Mouse (Mus musculus) kidney, adult 18-20 months (tissue): ENCODE measurements at regions not wholly inside any gene's neighbourhood (a gene's known extent, or its start where the extent isn't known, plus 50 kb on each side); places are given as distances from the start of the nearest gene placed in this dataset.

Source experiments
- DNase-seq: peaks from one replicate; pipeline ENCODE4 v3.0.0; 2021

DNA sequence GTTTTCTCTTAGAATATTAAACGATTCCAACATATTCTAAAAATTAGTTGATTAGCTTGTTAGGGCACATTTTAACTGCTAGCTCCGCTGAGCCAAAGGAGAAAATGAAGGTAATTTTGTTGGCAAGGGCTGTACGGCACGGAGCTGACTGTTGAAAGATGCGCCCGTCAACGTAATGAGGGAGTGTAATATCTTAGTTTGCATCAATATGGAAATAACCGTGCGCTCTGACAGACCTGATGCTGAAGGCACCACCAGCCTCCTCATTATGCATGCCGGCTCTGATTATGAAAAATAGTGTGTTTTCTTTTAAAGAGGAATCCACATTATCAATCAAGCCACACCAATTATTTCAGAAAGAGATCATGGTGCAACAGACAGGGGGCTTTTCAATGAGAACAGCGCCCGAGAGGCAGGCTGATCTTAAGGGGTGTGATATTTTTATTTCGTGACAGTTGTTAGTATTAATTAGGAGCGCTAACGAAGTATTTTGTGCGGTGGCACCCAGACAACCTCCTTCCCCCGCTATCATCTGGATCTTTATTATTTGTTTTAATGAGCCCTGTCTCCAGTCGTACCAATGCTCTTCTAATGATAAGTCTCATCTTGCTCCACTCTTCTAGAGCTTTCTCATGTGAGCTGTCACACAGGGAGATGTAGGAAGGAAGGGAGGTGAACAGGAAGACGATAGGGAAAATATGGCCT is 99.9 kb upstream of the Ctbp2 start:
- no peak for DNase-seq

DNA sequence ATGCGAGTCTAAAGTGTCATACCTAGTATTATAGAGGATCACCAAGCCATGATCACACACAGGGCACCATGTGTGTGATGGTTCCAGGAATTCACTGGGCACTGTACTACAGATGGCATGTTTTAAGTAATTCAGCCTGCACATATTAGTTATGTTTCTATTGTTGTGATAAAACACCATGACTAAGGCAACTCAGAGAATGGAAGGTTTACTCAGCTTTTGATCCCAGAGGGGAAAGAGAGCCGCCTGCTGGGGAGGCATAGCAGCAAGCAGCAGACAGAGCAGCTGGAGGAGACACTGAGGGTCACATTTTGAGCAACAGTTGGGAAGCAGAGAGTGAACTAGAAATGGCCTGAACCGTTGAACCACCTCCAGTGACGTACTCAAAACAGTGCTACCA is 88.2 kb upstream of the Ctbp2 start:
- no peak for DNase-seq

DNA sequence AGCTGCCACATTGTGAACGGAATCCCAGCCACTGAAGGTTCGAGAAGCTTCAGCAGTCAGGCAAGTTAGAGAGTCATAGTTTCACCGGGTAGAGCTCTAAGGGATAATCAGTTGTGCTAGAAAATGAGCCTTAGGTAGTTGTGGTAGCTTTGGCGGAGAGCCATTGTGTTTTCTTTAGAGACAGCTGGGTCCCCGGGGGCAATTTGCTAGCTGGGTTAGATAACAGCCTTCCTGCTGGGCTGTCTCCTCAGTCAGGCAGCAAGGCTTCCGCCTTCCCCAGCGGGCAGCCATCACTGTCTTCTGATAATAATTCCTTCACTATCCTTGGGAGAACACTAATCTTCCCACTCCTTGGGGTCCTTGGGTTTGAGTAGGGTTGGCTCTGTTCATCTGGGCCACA is 81.5 kb upstream of the Ctbp2 start:
- DNase-seq, result no peak

DNA sequence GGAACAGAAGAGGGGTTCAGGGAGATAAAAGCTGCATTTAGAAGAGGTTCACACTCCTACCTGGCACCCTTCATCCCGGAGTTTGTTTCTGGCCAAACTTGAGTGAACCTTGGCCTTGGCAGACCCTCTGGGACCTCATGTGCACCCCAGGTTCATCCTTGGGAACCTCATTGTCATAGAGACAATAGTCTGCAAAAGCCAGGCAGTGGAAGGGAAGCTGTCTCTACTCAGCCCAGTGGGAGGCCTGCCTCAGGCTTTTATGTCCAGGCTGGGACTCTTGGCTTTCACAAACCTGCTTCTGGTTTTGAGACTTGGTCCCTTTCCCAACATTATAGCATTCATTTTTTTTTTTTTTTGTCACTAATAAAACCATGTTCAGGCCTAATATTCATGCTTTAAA is 80.3 kb upstream of the Ctbp2 start:
- no peak for DNase-seq

DNA sequence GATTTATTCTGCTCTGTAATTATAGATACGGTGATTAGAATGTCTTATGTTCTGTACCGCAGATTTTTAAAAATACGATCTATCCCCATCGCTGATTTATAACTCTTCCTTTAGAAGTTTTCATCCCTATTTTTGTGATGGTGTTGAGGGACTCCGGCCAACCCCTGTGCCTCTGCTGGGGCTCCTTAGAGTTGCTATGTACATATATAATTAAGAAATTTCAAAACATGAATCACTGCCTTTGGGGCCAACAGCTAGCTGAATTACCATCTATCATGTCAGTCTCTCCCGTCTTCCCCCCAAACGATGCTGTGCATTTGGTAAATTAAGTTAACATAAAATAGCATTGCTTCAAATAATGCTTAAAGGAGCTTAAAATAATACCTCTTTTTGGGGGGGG is 79.8 kb upstream of the Ctbp2 start:
- no peak for DNase-seq

DNA sequence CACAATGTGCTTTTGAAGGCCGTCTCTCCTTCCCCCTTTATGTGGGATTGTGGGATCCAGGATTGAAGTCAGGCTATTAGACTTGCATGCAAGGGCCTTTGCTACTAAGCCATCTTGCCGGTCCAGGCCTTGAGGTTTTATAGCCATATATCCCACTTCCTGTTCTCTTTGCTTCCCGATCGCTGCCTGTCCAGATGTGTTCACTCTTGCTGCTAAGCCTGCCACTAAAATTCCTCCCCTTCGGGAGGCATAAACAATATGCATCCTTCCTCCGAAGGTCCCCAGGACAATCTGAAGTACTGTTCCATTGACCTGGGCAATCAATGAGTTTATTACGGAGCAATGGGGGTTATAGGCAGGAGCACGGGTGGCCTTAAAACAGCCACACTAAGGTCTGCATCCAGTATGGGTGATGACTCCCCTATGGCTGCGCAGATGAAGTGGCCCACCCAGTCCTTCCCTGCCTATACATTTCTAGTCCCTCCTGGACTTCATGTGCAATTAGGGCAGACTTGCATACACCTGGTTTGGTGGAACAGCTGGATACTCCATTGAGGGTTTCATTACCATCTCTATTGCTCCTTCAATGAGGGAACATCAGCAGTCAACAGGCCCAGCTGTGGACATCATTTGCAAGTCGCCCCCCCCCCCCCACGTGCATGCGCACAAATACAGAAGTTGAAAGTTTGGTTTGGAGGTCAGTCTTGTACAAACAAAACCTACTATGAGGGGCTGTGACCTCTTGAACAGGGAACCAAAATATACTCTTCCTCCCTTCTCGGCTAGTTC is 78.1 kb upstream of the Ctbp2 start:
- DNase-seq, result no peak

DNA sequence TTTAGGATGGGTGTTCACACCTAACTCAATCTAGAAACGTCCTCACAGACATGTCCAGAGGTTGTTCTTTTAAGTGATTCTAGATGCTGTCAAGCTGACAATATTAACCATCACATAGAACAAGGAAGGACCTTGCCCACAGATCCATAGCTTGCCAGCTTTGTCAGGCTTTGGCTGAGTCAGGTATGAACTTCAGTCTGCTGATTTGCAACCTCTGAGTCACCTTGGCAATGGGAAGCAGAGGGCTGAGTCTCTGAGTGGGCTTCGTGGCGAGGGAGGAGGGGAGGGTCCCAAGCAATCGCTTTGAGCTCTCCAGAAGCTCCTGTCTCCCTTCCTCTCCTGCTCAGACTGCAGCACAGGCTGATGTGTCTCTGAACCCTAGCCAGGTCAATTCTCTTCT is 74.9 kb upstream of the Ctbp2 start:
- no peak for DNase-seq

DNA sequence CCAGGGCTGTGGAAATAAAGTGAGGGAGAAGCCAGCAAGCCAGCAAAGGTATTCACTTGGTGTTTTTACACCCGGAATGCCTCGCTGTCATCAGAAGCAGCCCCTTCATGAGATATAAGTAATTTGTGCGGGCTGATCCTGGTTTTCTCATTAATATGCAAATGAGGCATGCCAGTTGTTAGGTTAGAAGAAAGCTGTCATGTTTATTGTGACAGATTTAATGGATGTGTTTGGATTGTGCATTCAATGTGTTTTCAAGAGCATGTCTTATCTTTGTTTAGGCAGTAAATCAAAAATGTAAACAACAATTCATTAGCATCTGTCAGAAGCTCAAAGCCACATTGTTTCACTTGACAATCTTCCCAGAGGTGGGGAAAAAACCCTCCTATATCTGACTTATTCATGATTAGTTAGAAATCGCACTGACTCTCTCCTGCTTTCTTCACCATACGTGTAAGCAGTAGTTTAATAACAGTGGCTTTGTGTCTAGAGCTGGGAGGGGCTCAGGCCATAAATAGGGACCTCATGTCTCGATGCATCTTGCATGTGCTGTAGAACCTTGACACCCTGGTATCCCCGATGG is 65.8 kb upstream of the Ctbp2 start:
- DNase-seq, result no peak

DNA sequence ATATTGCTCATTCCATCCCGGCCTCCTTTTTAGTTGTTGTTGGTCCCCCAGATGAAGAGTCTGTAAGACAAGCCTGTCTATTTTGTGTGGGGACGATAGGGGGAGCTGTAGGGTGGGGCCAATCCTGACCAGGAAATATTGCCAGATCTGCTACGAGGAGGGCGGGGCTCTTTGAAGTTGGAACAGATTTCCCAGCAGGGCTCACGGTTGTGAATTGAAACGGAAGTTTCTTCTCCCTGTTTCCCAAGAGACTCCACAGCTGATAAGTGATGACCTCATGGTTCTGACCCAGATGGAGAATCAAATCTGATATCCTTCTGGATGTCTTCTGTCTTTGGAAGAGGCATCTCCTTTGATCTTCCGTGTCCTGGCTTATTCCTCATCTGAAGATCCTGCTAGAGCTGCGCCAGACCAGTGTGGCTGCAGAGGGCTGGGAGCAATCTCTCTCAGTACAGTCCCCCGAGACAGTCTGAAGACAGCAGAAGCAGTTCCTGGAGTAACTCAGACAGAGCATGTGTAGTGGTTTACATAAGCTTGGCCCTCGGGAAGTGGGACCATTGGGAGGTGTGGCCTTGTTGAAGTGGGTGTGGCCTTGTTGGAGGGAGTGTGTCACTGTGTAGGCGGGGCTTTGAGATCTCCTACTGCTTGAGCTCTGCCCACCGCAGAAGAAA is 61.9 kb upstream of the Ctbp2 start:
- peak; percentile 68 for DNase-seq

DNA sequence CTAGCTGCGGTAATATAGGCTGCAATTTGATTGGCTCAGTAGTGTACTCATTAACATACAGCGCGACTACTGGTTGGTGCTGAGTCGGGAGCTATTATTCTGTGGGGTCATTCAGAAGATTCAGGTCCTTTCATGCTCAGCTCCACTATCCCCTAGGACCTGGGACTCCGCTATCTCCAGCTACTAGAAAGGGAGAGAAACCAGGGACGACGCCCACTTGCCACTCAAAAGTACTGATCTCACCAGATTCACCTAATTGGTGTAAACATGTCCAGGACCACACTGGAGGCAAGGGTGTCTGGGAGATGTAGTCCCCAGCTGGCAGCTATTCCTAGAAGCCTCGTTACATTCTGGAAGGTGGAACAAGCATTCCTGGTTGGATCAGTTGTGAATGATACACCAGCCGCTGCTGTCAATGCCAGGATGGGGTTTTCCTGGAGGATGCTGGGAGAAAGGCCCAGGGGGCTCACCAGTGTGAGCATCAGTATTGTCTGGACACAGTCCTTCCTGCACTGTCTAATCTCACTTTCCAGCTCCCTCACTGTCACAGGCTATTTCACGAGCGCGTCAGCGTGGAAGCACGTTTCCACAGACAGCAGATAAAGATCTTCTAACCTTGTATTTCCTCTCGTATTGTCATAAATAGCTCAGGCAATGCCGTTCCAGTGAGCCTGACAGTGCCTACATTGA is 60.9 kb upstream of the Ctbp2 start:
- no peak for DNase-seq

DNA sequence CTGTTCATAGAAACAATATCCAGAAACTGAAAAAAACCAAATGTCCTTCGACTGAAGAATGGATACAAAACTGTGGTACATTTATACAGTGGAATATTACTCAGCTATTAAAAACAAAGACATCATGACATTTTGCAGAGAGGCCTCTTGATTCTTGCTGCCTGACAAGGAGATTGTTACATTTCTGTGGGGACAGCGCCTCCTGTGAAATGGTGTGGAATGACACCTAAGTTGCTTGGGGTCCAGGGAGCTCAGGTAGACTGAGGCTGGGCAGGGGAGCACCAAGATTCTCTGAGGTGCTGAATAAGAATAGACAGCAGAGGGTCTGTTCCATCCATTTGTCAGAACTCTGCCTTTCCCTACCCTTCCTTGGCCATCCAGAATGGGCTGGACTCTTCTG is 57.2 kb upstream of the Ctbp2 start:
- DNase-seq, result no peak

DNA sequence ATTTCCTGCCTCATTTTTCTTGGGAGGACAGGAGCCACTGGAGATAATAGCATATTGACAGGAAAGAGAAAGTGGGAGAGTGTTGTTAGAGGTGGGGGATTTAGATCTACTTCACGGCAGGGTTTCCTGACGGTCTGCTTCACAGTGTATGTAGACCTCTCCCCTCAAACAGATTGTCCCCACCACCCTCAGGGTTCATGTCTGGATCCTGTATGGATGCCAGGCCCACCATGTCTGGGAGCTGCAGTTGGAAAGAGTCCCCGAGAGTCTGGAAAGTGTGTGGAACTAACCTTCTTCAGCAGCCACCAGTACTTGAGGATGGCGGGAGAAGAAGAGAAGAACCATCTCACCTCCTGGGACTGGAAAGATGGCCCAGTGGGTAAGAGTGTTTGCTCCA is 53.0 kb upstream of the Ctbp2 start:
- no peak for DNase-seq

DNA sequence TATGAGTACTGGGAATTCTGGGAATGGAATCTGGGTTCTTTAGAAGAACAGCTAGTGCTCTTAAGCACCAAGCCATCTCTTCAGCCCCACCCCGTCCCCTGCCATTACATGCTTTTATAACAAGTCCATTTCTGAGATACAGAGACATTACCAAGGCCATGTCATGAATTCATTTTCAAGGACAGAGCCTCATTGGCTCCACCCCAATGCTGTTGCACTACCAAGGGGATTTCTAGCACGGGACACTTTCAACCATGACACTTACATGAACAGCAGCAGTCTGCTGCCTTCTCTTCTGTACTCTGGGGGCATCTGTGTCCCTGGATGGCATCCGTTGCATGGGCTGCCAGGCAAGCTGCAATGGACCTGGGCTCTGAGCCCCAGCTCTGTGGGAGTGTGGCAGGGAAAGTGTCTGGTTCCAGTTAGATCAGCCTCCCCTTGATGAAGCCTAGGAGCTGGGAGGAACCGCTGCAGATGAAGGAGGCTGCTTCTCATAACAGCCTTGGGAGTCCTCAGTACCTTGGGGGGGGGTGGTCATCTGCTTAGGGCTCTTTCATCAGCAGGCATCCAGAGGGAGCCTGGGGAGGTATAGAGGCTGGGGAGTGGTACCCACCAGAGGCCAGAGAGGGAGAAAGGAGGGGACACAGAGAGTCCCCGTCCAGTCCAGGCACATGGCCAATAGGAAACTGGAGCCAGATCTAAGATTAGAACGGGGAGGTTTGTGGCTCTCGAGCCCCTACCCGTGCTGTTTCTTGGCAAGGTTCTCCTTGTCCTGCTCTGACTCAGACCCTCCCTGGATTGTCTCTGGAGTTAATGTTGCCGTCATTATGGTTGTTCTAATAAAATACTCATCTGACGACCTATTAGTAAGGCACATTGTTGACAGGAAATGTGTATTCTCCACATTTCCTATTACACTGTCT is 52.4 kb upstream of the Ctbp2 start:
- no peak for DNase-seq
